Mouse (Mus musculus) bone marrow, adult 2 months (tissue): Measurements from ENCODE around the gene Polg.

Experiments used
- CTCF ChIP-seq: fragments of 200-500 bp; IDR thresholded peaks from 2 replicates; pipeline ENCODE4 v1.5.1; 2011; ENCODE audit warnings: low read length, control low read depth; ENCODE audit not compliant: control insufficient read depth, insufficient read depth
- POLR2A ChIP-seq: fragments of 200-500 bp; IDR thresholded peaks from 2 replicates; pipeline ENCODE4 v1.6.1; 2011; ENCODE audit warnings: low read depth, mild to moderate bottlenecking, control low read depth, low read length, borderline replicate concordance; ENCODE audit not compliant: control insufficient read depth

DNA sequence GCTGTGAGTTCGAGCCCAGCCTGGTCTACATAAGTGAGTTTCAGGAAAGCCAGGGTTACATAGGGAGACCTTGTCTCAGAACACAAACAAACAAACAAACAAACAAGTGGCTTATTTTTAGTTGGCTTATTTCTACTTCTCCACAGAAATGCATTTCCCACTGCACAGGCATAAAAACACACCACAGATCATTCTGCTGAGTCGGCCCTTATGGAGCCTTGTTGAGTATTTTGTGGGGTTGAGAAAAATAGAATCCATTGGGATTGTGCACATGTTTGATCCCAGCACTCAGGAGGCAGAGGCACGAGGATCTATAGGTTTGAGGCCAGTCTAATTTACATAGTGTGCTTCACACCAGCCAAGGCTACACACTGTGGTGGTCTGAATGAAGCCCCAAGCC is 65.9 kb downstream of the Polg start:
- TF ChIP-seq POLR2A: no peak
- no peak for TF ChIP-seq CTCF
